Mouse (Mus musculus) heart, embryonic 11.5 days (tissue): Measurements from ENCODE around the gene Aox3. TPM values are rescaled to one million over a fixed set of nuclear protein-coding genes. Genes with fewer than 3 reads are reported as not detected.

Source experiments
- ATAC-seq: fragments of 200-750 bp; cut with Nextera tagmentation; replicated peaks from 2 replicates; pipeline ENCODE4 v1.8.0; 2017; ENCODE audit warnings: moderate library complexity; ENCODE audit not compliant: insufficient number of reproducible peaks, low FRiP score, low TSS enrichment
- H3K27ac ChIP-seq: fragments of 300-500 bp; sonication (generic); 2 replicates; pipeline ENCODE4 v1.5.1; 2014; ENCODE audit warnings: mild to moderate bottlenecking, low read depth, low read length
- H3K27me3 ChIP-seq: fragments of 300-500 bp; sonication (generic); 2 replicates; pipeline ENCODE4 v1.6.1; 2014; ENCODE audit warnings: mild to moderate bottlenecking, low read length, mixed read lengths; ENCODE audit not compliant: control insufficient read depth, insufficient read depth
- H3K36me3 ChIP-seq: fragments of 300-500 bp; sonication (generic); 2 replicates; pipeline ENCODE4 v1.6.1; 2014; ENCODE audit warnings: mild to moderate bottlenecking, low read length, moderate library complexity, mixed read lengths; ENCODE audit not compliant: control insufficient read depth, insufficient read depth
- H3K4me1 ChIP-seq: fragments of 300-500 bp; sonication (generic); 2 replicates; pipeline ENCODE4 v1.6.1; 2014; ENCODE audit warnings: low read length; ENCODE audit not compliant: control insufficient read depth, insufficient read depth
- H3K4me2 ChIP-seq: fragments of 300-500 bp; sonication (generic); 2 replicates; pipeline ENCODE4 v1.6.1; 2014; ENCODE audit warnings: mild to moderate bottlenecking, moderate library complexity
- H3K4me3 ChIP-seq: fragments of 300-500 bp; sonication (generic); 2 replicates; pipeline ENCODE4 v1.5.1; 2014; ENCODE audit warnings: low read depth, low read length
- H3K9ac ChIP-seq: fragments of 300-500 bp; sonication (generic); 2 replicates; pipeline ENCODE4 v1.6.1; 2014; ENCODE audit warnings: mild to moderate bottlenecking, low read depth, low read length, moderate library complexity
- H3K9me3 ChIP-seq: fragments of 300-500 bp; sonication (generic); replicated peaks from 2 replicates; pipeline ENCODE4 v1.6.1; 2016; ENCODE audit warnings: low read length; ENCODE audit not compliant: control insufficient read depth
- WGBS: fragments of 180-500 bp; shearing (Covaris S2); extraction: QIAGEN DNeasy Blood & Tissue Kit; methylation state at CpG from one replicate; pipeline ENCODE4 v1.1.7; 2014; ENCODE audit not compliant: insufficient replicate concordance; 5-methylcytosine and 5-hydroxymethylcytosine counted together
- polyA plus RNA-seq: library from polyadenylated mRNA; unstranded; fragments of >200 nt; fragmentation: Nextera tagmentation; extraction: Ambion mirVana; gene quantifications from 2 replicates; pipeline ENCODE4 v1.2.1, GENCODE M21; 2014

Gene Aox3
- polyA plus RNA-seq, 1 experiment from 2014 or later: not detected

DNA sequence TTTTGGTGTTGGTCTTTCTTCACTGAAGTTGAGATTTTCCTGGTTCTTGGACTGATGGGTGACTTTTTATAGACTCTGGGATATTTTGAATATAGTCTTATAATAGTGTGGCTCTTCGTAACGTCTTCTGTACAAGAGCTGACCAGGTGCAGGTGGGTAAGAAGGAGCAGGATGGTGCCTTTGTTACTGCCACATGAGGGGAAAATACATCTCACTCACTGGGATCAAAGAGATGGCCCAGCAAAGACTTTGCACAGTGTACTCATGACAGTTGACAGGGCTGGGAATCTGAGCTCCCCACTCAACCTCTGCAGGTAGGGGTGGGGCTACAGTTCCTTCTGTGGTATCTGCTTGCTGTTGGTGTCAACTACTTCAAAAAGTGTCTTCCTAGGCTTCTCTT lies 38.7 kb upstream of the Aox3 start:
- Histone ChIP-seq H3K27me3 (no peaks in the 10 kb centered on the region), H3K36me3 (no peaks in the 10 kb centered on the region), H3K4me3 (no peak overlapping the region), H3K4me1 (no peaks in the 10 kb centered on the region), H3K9ac (no peak overlapping the region), H3K27ac (no peak overlapping the region), H3K4me2 (no peak overlapping the region), H3K9me3 (no peaks in the 10 kb centered on the region)
- WGBS: 83% methylated on average over 2 of the region's 2 CpGs
- no peak for ATAC-seq

- H3K36me3 ChIP-seq: no peaks in the 10 kb centered on the region
- no peaks in the 10 kb centered on the region for H3K4me1 ChIP-seq
- no peaks in the 10 kb centered on the region for H3K9me3 ChIP-seq
- no peak overlapping the region for H3K4me2 ChIP-seq
- no peak for ATAC-seq
- H3K9ac ChIP-seq: no peak overlapping the region
- no peaks in the 10 kb centered on the region for H3K27me3 ChIP-seq
- H3K27ac ChIP-seq: no peak overlapping the region
- H3K4me3 ChIP-seq: no peak overlapping the region
Observed at GRCm38 (mm10) chr1:58077882-58078281, 35.0 kb upstream of the Aox3 start.

- Histone ChIP-seq H3K27me3 (no peaks in the 10 kb centered on the region), H3K9ac (no peak overlapping the region), H3K27ac (no peak overlapping the region), H3K4me3 (no peak overlapping the region), H3K4me2 (no peak overlapping the region), H3K9me3 (no peaks in the 10 kb centered on the region), H3K4me1 (no peaks in the 10 kb centered on the region), H3K36me3 (no peaks in the 10 kb centered on the region)
- WGBS: 86% methylated on average over 7 of the region's 7 CpGs
- no peak for ATAC-seq
Observed at GRCm38 (mm10) chr1:58078390-58078789, 34.5 kb upstream of the Aox3 start.

GRCm38 (mm10) chr1:58079689-58080088 lies 33.2 kb upstream of the Aox3 start:
- H3K4me1 ChIP-seq: no peaks in the 10 kb centered on the region
- WGBS: 83% methylated on average over 5 of the region's 5 CpGs
- H3K27me3 ChIP-seq: no peaks in the 10 kb centered on the region
- no peaks in the 10 kb centered on the region for H3K9me3 ChIP-seq
- H3K4me3 ChIP-seq: no peak overlapping the region
- ATAC-seq: no peak
- no peak overlapping the region for H3K4me2 ChIP-seq
- no peaks in the 10 kb centered on the region for H3K36me3 ChIP-seq
- H3K9ac ChIP-seq: no peak overlapping the region
- no peak overlapping the region for H3K27ac ChIP-seq

GRCm38 (mm10) chr1:58080446-58080845 lies 32.5 kb upstream of the Aox3 start:
- 80% methylated on average over 4 of the region's 4 CpGs for WGBS
- Histone ChIP-seq H3K36me3 (no peaks in the 10 kb centered on the region), H3K4me2 (no peak overlapping the region), H3K27ac (no peak overlapping the region), H3K4me3 (no peak overlapping the region), H3K9me3 (no peaks in the 10 kb centered on the region), H3K27me3 (no peaks in the 10 kb centered on the region), H3K9ac (no peak overlapping the region), H3K4me1 (no peaks in the 10 kb centered on the region)
- ATAC-seq: no peak

DNA sequence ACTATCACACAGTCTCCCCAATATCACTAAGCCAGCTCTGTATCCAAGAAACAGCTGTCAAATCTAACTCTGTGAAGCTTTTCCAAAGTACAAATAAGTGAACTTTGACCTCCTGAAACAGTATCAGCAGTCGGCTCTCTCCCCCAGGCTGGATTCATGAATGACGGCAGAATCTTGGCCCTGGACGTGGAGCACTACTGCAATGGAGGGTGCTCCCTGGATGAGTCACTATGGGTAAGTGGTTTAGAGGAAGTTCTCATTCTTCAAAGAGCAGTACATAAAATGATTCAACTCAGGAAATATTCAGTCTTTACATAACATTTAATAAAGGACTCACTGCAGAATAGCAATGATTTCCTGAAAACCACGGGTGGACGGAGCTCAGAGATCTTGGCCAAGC lies 31.6 kb upstream of the Aox3 start:
- Histone ChIP-seq H3K4me1 (no peaks in the 10 kb centered on the region), H3K9ac (no peak overlapping the region), H3K9me3 (no peaks in the 10 kb centered on the region), H3K27ac (no peak overlapping the region), H3K36me3 (no peaks in the 10 kb centered on the region), H3K4me2 (no peak overlapping the region), H3K27me3 (no peaks in the 10 kb centered on the region), H3K4me3 (no peak overlapping the region)
- 76% methylated on average over 5 of the region's 5 CpGs for WGBS
- no peak for ATAC-seq

GRCm38 (mm10) chr1:58089316-58089715 lies 23.6 kb upstream of the Aox3 start:
- Histone ChIP-seq H3K4me1 (no peaks in the 10 kb centered on the region; the same call in 1 of the 2 replicates), H3K27ac (no peak overlapping the region), H3K4me3 (no peak overlapping the region), H3K36me3 (no peaks in the 10 kb centered on the region), H3K9ac (no peak overlapping the region), H3K4me2 (no peak overlapping the region), H3K9me3 (no peaks in the 10 kb centered on the region), H3K27me3 (0 out of 2 replicates have a peak, but pooled peaks cover 2% of the 10 kb centered on the region)
- ATAC-seq: no peak
- WGBS: 58% methylated on average over 5 of the region's 5 CpGs

- no peak overlapping the region for H3K4me3 ChIP-seq
- no peak overlapping the region for H3K4me2 ChIP-seq
- H3K9me3 ChIP-seq: no peaks in the 10 kb centered on the region
- H3K27ac ChIP-seq: no peak overlapping the region
- no peaks in the 10 kb centered on the region for H3K36me3 ChIP-seq
- WGBS: 80% methylated on average over 4 of the region's 4 CpGs
- 0 out of 2 replicates have a peak, but pooled peaks cover 2% of the 10 kb centered on the region for H3K27me3 ChIP-seq
- H3K9ac ChIP-seq: no peak overlapping the region
- ATAC-seq: no peak
- no peaks in the 10 kb centered on the region; the same call in 1 of the 2 replicates for H3K4me1 ChIP-seq
Observed at GRCm38 (mm10) chr1:58090191-58090590, 22.7 kb upstream of the Aox3 start.

DNA sequence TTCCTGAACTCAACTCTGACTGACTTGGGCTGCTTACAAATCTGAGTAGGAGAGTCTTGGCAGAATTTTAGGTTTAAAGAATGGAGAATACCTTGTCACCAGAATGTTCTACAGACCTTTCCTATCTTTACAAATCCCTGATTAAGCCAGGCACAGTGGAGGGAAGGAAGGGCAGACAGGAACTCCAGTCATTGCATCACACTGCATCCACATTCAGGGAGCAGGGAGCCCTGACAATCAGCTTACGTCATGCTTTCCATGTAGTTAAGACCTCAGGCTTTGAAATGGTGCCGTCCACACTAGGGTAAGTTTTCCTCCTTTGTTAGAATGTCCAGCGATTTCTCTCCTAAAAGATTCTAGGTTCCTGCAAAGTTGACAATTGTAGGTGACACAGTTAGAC lies 21.7 kb upstream of the Aox3 start:
- WGBS: 59% methylated on average over 3 of the region's 3 CpGs
- no peak for ATAC-seq
- no peaks in the 10 kb centered on the region; the same call in 1 of the 2 replicates for H3K4me1 ChIP-seq
- H3K27ac ChIP-seq: no peak overlapping the region
- no peak overlapping the region for H3K9ac ChIP-seq
- H3K27me3 ChIP-seq: 0 out of 2 replicates have a peak, but pooled peaks cover 3% of the 10 kb centered on the region
- H3K9me3 ChIP-seq: no peaks in the 10 kb centered on the region
- H3K36me3 ChIP-seq: no peaks in the 10 kb centered on the region
- no peak overlapping the region for H3K4me2 ChIP-seq
- no peak overlapping the region for H3K4me3 ChIP-seq
